Mouse (Mus musculus) forebrain, postnatal 0 days (tissue): Measurements from ENCODE around the gene Jkamp. TPM values are rescaled to one million over a fixed set of nuclear protein-coding genes. Genes with fewer than 3 reads are reported as not detected.

ENCODE experiments used
- ATAC-seq: fragments of 200-750 bp; cut with Nextera tagmentation; 2 replicates; pipeline ENCODE4 v1.8.0; 2017; ENCODE audit warnings: mild to moderate bottlenecking, moderate library complexity
- DNase-seq: peaks from one replicate; pipeline ENCODE4 v3.0.0-alpha.2; 2015
- H3K27ac ChIP-seq: fragments of 300-500 bp; sonication (generic); 2 replicates; pipeline ENCODE4 v1.5.1; 2014; ENCODE audit warnings: low read depth, mild to moderate bottlenecking, antibody characterized with exemption, low read length, moderate library complexity, mixed read lengths
- H3K27me3 ChIP-seq: fragments of 300-500 bp; sonication (generic); 2 replicates; pipeline ENCODE4 v1.6.1; 2014; ENCODE audit warnings: mild to moderate bottlenecking, low read length, mixed read lengths; ENCODE audit not compliant: insufficient read depth
- H3K36me3 ChIP-seq: fragments of 300-500 bp; sonication (generic); 2 replicates; pipeline ENCODE4 v1.6.1; 2014; ENCODE audit warnings: mild to moderate bottlenecking, moderate library complexity; ENCODE audit not compliant: insufficient read depth
- H3K4me1 ChIP-seq: fragments of 300-500 bp; sonication (generic); 2 replicates; pipeline ENCODE4 v1.6.1; 2014; ENCODE audit warnings: antibody characterized with exemption; ENCODE audit not compliant: insufficient read depth
- H3K4me2 ChIP-seq: fragments of 300-500 bp; sonication (generic); 2 replicates; pipeline ENCODE4 v1.6.1; 2014; ENCODE audit warnings: low read depth, mild to moderate bottlenecking, moderate library complexity
- H3K4me3 ChIP-seq: fragments of 300-500 bp; sonication (generic); 2 replicates; pipeline ENCODE4 v1.5.1; 2014; ENCODE audit warnings: low read depth, low read length, mixed read lengths
- H3K9ac ChIP-seq: fragments of 300-500 bp; sonication (generic); 2 replicates; pipeline ENCODE4 v1.6.1; 2014; ENCODE audit warnings: mild to moderate bottlenecking
- H3K9me3 ChIP-seq: fragments of 300-500 bp; sonication (generic); 2 replicates; pipeline ENCODE4 v1.6.1; 2016; ENCODE audit warnings: low read length
- CTCF ChIP-seq: sonication (generic); IDR thresholded peaks from 2 replicates; pipeline ENCODE4 v1.5.1; 2016; ENCODE audit warnings: antibody characterized with exemption, control low read depth, low read depth
- WGBS: fragments of 180-500 bp; shearing (Covaris S2); extraction: QIAGEN DNeasy Blood & Tissue Kit; methylation state at CpG from one replicate; pipeline ENCODE4 v1.1.7; 2014; 5-methylcytosine and 5-hydroxymethylcytosine counted together
- polyA plus RNA-seq: library from polyadenylated mRNA; unstranded; fragments of >200 nt; fragmentation: Nextera tagmentation; extraction: Ambion mirVana; gene quantifications from 2 replicates; pipeline ENCODE4 v1.2.1, GENCODE M21; 2015
- total RNA-seq: library from RNA; depleted of rRNA; stranded (reverse); fragments of >200 nt; gene quantifications from 2 replicates; pipeline ENCODE4 v1.2.3, GENCODE M21; 2014

Gene Jkamp
- total and polyA plus RNA-seq, 2 experiments from 2014 or later: 78.3 to 117 TPM

GRCm38 (mm10) chr12:72089802-72090201, 4.4 kb downstream of the Jkamp start:
- DNase-seq (no peak), ATAC-seq (no peak)
- no peaks in the 10 kb centered on the region for H3K27me3 ChIP-seq
- 91% methylated on average over 4 of the region's 4 CpGs for WGBS
- H3K27ac ChIP-seq: no peak overlapping the region
- H3K9me3 ChIP-seq: no peaks in the 10 kb centered on the region
- H3K4me1 ChIP-seq: peaks cover 12% of the 10 kb centered on the region; the same call in 1 of the 2 replicates
- peaks cover 43% of the 10 kb centered on the region for H3K36me3 ChIP-seq
- H3K4me3 ChIP-seq: no peak overlapping the region
- H3K9ac ChIP-seq: no peak overlapping the region
- no peak overlapping the region for H3K4me2 ChIP-seq
- TF ChIP-seq CTCF: no peak

GRCm38 (mm10) chr12:72096966-72097365, 11.6 kb downstream of the Jkamp start:
- no peak for ATAC-seq
- DNase-seq: no peak
- H3K27me3 ChIP-seq: no peaks in the 10 kb centered on the region
- no peak overlapping the region for H3K4me2 ChIP-seq
- H3K9me3 ChIP-seq: no peaks in the 10 kb centered on the region
- H3K27ac ChIP-seq: no peak overlapping the region
- no peak overlapping the region for H3K4me3 ChIP-seq
- TF ChIP-seq CTCF: no peak
- 95% methylated on average over 8 of the region's 8 CpGs for WGBS
- H3K36me3 ChIP-seq: peaks cover 77% of the 10 kb centered on the region
- no peaks in the 10 kb centered on the region for H3K4me1 ChIP-seq
- no peak overlapping the region for H3K9ac ChIP-seq

DNA sequence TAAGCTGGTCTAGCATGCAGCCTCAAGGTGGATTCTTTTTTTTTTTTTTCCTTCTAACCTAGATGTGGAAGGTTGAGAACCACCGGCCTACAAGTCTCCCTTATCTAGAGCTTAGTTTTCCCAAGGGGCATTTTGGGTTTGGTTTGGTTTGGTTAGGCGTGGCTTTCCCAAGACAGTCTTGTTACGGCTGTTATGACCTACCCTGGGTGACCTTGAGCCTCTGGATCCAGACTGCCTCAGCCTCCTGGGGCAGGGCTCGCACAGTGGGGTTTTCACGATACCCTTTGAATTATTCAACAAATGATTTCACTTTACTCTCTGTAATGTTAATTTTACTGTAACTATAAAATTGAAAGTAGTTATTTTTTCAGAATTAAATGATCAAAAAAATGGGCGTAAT, 17.4 kb downstream of the Jkamp start:
- Histone ChIP-seq H3K9me3 (no peaks in the 10 kb centered on the region), H3K4me2 (no peak overlapping the region), H3K4me1 (no peaks in the 10 kb centered on the region), H3K9ac (no peak overlapping the region), H3K4me3 (no peak overlapping the region), H3K27me3 (no peaks in the 10 kb centered on the region), H3K36me3 (peaks cover 24% of the 10 kb centered on the region), H3K27ac (no peak overlapping the region)
- TF ChIP-seq CTCF: no peak
- ATAC-seq (no peak), DNase-seq (no peak)
- 91% methylated on average over 6 of the region's 6 CpGs for WGBS

DNA sequence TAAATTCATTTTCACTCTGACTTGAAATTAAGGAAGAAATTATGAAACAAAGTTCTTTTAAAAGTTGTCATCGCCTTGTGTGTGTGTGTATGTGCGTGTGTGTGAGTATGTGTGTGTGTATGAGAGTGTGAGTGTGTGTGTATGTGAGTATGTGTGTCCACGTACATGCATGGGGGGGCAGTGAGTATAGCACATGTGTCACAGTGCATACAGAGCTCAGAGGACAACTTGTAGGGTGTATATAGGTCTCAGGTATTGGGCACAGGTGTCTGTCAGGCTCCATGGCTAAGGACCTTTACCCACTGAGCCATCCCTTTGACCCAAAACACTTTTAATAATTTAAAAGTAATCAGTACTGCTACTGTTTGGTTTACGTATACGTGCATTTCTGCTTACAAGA, 18.6 kb downstream of the Jkamp start:
- no peak for TF ChIP-seq CTCF
- H3K4me2 ChIP-seq: no peak overlapping the region
- H3K4me1 ChIP-seq: no peaks in the 10 kb centered on the region
- no peak overlapping the region for H3K27ac ChIP-seq
- H3K9ac ChIP-seq: no peak overlapping the region
- no peaks in the 10 kb centered on the region for H3K9me3 ChIP-seq
- DNase-seq (no peak), ATAC-seq (no peak)
- WGBS: 85% methylated on average over 5 of the region's 5 CpGs
- H3K36me3 ChIP-seq: peaks cover 18% of the 10 kb centered on the region
- no peak overlapping the region for H3K4me3 ChIP-seq
- no peaks in the 10 kb centered on the region for H3K27me3 ChIP-seq

DNA sequence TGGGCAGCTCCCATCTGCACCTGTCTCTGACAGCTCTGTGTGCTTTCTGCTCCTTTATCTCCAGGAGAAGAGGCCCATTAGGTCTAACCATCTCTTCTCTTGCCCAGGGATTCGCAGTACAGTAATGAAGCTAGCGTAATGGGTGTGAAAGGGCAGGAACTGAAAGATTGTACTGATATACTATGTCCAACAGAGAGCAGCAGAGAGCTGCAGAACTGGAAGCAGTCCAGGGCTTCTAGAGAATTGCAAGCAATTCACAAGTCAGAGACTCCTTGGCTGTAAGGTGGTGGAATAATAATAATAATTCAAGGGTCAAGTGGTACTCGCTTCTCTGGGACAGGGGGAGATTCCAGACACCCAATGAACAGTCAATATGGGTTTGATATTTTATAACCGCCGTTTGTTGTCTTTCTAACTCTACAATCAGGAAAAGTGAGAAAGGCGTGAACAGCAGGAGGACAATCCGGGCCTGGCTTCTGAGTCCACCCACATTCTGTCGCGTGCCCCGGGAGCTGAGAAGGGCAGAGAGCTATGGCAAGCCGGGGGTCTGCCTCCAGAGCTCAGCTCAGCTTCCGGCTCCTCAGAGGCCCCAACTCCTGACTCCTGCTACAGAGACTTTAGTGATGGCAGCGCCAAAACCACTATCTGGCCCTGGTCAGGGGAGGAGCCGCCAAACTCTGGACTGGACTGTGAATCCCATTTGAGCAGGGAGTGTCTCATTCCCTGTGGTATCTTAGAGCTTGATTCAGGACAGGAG, 19.3 kb downstream of the Jkamp start:
- H3K36me3 ChIP-seq: peaks cover 14% of the 10 kb centered on the region
- H3K27me3 ChIP-seq: no peaks in the 10 kb centered on the region
- no peaks in the 10 kb centered on the region for H3K9me3 ChIP-seq
- no peaks in the 10 kb centered on the region for H3K4me1 ChIP-seq
- no peak overlapping the region for H3K4me3 ChIP-seq
- 31% methylated on average over 14 of the region's 14 CpGs for WGBS
- H3K27ac ChIP-seq: no peak overlapping the region
- no peak overlapping the region for H3K9ac ChIP-seq
- no peak overlapping the region for H3K4me2 ChIP-seq
- peak; percentile 90 for TF ChIP-seq CTCF
- DNase-seq (peak; percentile 91), ATAC-seq (peak; percentile 84)

- no peak for DNase-seq
- Histone ChIP-seq H3K9ac (no peak overlapping the region), H3K4me3 (no peak overlapping the region), H3K4me1 (no peaks in the 10 kb centered on the region), H3K9me3 (no peaks in the 10 kb centered on the region), H3K36me3 (no peaks in the 10 kb centered on the region), H3K27me3 (no peaks in the 10 kb centered on the region), H3K4me2 (no peak overlapping the region), H3K27ac (no peak overlapping the region)
- no peak for TF ChIP-seq CTCF
- ATAC-seq: no peak
- WGBS: 77% methylated on average over 6 of the region's 6 CpGs
Measured at GRCm38 (mm10) chr12:72115126-72115525, 29.7 kb downstream of the Jkamp start.

DNA sequence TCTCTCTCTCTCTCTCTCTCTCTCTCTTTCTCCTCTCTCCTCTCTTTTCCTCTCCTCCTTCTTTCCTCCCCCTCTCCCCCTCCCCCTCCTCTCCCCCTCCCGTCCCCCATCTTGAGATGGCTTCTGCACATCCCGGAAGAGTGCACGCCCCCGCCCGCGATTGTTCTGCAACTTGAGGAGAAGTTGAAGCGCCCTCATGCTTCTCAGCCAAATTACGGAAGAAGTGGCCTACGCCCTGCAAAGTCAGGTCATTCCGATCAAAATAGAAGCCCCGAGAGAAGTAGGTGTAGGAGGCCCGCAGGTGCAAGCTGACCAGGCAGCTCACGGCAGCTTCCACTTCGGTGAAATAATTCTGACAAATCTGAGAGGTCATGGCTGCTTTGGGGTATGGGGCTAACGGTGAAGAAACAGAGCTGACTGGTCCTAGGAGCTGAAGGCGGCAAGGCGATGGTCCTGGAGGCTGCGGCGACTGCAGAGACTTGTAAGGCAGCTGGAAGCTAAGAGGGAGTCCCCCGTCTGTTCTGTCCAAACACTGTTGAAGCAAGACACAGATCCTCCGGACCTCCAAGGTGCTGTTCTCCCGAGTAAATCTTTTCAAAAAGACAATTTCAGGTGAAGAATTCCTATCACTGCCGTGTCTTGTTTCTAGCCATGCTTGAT, 30.4 kb downstream of the Jkamp start:
- ATAC-seq (no peak), DNase-seq (no peak)
- H3K9me3 ChIP-seq: no peaks in the 10 kb centered on the region
- H3K36me3 ChIP-seq: no peaks in the 10 kb centered on the region
- TF ChIP-seq CTCF: no peak
- H3K4me1 ChIP-seq: no peaks in the 10 kb centered on the region
- H3K4me3 ChIP-seq: no peak overlapping the region
- no peak overlapping the region for H3K9ac ChIP-seq
- H3K27ac ChIP-seq: no peak overlapping the region
- WGBS: 89% methylated on average over 22 of the region's 23 CpGs
- no peak overlapping the region for H3K4me2 ChIP-seq
- no peaks in the 10 kb centered on the region for H3K27me3 ChIP-seq
